Mouse (Mus musculus): ENCODE results near the gene Keap1.

The Keap1 gene

DNA sequence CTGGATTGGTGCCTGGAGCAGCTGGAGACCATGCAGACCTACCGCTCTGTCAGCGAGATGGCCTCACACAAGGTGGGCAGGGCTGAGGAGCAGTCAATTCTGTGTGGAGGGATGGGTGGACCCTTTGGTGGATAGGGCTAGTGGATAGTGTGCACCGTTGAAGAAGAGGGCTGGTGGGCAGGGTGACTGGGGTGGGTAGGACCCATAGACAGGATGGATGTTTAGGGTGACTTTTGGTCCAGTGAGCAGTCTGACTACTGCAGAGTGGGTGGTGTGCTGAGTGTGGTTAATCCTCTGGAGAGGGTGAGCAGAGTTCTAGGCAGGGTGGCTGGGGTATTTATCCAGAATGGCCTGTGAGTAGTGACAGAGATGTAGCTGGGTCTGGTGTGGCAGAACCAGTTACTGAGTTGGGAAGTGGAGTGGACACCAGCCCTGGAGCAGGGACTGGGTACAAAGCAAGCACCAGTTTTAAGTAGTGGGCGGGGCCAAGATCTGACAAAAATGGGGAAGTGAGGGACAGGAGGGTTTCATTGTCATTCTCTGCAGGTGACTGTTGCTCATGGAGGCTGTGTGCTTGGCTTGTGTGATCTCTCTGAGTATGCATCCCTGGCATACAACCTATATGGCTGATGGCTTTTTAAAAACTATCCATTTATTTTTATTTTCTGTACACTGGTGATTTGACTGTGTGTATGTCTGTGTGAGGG, 44.2 kb downstream of the Keap1 start:
- DNase-seq = no peak

DNA sequence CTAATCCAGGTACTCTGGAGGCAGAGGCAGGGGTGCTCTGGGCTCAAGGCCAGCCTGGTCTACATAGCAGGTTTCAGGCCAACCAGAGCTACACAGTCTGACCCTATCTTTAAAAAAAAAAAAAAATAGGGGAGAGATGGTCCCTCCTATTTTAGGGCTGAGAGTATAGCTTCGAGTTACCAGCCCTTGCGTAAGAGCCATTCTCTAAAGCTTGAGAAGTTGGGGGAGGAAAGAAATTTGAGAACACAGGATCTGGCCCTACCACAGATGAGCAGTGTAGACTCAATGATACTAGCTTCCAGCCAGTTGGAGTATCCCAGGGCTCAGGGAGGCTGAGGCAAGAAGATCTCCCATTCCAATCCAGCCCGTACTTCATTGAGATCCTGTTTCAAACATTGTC, 45.4 kb downstream of the Keap1 start:
- DNase-seq = no peak

DNA sequence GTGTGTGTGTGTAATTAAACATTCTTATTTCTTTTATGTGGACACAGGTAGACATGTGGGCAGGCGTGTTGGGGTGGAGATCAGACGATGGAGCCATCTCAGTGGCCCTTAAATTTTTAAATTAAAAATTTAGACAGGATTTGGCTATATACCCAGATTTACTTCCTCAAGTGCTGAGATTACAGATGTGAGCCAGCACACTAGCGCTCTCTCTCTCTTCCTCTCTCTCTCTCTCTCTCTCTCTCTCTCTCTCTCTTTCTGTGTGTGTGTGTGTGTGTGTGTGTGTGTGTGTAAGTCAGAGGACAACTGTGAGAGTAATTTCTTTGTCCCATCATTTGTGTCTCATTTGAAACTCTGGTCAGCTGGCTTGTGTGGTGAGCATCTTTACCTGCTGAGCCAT, 48.5 kb downstream of the Keap1 start:
- no peak for DNase-seq

DNA sequence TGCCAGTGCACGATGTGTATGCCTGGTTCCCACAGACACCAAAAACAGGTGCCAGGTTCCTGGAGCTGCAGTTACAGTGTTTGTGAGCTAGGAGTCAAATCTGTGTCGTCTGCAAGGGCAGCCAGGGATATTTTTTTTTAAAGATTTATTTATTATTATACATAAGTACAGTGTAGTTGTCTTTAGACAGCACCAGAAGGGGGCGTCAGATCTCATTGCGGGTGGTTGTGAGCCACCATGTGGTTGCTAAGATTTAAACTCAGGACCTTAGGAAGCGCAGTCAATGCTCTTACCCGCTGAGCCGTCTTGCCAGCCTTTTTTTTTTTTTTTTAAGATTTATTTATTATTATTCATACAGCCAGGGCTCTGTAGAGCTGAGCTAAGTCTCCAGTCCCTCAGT, 49.3 kb downstream of the Keap1 start:
- peak; percentile 28 for DNase-seq

DNA sequence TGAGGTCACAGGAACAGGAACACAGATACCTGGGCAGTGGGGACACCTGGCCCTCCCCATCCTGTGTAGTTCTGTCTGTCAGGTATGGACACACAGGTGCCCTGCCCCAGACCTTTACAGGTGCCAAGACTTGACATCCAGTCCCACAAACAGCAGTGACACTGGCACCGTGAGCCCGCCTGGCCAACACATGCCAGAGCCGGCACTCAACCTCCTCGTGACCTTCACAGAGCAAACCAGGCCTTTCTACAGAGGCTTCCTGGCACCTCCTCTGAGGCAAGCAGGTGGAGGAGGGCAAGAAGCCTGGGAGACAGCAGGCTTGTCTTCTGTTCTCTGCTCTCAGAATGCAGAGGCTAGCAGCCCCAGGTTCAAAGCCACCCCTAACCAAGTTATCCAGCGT, 53.7 kb downstream of the Keap1 start:
- DNase-seq = no peak

DNA sequence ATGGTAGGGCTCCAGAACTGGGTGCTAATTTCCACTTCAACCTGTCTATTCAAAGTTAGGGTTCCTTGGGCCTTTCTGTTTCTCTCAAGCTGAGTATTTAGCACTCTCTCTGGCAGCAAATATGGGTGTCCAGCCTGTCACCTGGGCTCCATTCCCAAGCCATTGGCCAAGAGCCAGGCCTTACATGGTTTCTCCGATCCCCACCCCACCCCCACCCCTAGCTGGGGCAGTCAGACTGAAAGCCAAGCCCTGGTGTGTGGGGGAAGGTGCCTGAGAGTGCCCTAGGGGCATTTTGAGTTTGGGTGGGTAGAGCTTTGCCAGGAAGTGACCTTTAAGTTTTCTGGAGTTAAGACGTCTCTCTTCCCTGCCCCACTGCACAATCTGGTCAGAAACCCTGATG, 54.4 kb downstream of the Keap1 start:
- DNase-seq = no peak

DNA sequence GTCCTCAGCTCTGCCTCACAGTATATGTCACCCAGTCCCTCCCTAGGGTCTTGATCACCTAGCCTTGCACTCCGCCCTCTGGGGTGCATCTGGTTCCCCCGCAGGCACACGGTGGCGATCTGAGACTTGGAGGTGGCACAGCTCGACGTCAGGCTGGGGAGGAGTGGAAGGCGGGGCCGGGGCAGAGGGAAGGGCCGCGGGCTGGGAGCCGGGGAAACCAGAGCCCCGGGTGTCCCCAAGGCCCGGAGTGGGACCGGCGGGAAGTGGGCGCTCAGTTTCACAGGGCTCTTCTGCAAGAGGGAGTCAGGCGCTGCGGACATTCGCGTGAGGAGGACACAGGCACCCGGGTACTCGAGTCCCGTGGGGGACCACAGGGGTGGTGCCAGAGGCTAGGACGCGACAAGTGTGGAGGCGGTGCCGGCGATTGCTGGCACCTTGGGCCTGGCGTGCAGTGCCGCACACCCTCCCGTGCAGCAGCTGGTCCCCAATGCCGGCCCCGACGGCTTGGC, 55.2 kb downstream of the Keap1 start:
- DNase-seq = peak; percentile 31

DNA sequence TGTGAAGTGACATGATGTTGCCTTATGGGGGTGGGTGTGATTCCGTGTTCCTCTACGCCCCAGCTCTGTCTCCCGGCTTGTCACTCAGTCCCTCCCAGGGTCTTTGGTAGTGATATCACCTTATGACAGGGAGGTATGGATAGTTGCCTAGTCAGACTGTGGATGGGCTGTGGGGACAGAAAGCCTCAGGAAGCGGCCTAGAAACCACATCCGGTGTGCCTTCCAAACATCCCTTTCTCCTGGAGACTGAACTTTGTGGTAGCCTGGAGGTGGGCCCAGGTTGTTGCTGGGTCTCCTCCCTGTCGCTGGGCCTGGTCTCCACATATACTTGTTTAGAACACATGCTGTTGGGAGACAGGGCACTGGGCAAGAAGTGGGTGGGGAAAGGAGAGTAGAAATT, 55.7 kb downstream of the Keap1 start:
- no peak for DNase-seq

DNA sequence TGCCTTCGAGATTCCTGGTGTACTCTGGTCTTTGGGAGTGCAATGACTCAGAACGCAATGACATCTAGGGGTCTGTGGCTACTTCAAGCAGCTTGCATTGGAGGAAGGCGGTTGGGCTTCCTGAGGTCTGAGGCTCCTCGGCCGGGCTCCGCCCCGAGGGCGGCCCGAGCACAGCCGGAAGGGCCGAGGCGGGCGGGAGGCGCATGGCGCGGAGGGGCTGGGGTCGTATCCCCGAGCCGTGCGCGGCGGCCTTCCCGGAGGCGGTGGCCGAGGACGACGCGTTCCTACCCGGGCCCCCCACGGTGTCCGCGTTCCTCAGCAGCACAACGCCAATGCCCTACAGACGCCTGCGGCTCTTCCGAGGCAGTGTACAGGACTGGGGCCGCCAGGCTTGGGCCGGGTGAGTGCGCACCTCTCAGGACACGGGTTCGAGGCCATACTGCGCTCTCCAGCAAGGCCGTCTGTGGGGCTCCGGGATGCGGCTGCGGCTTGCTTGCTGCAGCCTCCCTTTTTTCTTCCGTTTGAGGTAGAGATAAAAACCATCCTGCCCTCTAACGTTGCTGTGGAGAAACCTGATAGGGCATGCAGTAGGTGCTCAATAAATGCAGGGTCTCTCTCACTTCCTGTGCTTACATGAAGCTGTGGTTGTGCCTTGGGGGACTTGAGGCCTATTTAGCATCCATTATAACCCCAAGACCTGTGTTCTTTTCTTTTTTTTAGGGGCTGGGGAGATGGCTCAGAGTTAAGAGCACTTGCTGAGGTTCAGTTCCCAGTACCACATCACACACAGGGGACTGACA, 57.5 kb downstream of the Keap1 start:
- DNase-seq = peak; percentile 77

DNA sequence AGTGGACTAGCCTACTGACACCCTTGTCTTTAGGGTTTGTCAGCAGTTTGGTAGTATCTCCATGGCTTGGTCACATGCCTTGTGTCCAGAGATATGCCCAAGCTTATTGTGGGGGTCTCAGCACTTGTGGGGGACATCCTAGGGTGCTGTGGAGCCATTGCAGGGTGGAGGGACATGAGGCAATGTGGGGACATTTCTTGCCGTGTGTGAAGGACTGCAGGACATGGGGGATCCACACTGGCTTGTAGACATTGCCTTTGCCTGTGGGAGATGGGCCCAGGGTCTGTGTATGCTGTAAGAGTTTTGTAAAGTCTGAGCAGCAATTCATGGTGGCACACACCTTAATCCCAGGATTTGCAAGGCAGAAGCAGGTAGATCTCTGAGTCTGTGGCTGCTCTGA, 58.3 kb downstream of the Keap1 start:
- no peak for DNase-seq

DNA sequence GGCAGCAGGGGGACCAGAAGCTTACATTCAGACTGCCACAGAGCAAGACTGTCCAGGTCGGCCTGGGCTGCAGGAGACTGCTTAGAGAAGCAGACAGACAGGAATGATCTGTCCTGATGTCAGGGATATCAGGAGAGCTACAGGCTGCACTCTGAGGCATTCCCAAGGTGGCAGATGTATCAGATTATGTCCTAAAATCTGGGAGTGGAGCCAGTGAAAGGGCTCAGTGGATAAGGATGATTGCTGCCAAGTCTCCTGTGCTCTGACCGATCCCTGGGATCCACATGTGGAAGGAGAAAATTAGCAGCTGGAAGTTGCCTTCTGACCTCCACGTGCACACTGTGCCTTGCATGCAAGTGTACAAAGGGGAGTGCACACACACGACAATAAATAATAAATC, 58.8 kb downstream of the Keap1 start:
- DNase-seq = no peak
